Mouse (Mus musculus) lung, postnatal 10 days (tissue): ENCODE data around the gene Cd72.

Experiments
- DNase-seq: peaks from one replicate; pipeline ENCODE4 v3.0.0; 2021

Gene Cd72

DNA sequence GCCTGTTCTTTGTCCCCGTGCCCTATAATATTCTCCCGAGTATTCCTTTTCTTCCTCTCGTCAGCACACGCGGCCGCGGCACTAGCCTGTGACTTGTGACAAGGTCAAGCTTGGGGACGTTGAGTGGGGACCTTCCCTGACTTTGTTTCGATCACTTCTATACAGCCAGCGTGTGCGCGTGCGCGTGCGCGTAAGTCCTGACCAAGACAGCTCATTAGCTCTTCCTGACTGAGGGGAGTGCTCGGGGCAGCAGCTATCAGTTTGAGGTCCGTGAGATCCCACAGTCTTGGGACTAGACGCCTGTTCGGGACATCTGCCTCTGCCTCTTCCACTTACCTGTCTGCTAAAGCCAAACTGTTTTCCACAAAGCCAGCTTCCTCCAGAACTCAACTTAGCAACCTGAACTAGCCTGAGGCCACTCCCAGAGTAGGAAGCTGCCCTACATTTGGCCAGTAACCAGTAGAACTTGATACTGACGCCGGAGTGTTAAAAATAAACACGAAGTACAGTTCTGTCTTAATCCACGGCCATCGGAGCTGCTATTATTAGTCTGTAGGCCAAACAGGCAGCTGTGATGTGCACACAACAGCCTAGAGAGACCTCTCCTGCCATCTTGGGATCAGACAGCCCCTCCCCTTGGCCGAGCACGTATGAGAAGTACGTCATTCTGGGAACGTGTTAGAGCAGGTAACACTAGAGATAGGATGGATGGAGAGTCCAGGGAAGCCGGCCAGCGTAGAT is 54.9 kb downstream of the Cd72 start:
- peak; percentile 71 for DNase-seq

DNA sequence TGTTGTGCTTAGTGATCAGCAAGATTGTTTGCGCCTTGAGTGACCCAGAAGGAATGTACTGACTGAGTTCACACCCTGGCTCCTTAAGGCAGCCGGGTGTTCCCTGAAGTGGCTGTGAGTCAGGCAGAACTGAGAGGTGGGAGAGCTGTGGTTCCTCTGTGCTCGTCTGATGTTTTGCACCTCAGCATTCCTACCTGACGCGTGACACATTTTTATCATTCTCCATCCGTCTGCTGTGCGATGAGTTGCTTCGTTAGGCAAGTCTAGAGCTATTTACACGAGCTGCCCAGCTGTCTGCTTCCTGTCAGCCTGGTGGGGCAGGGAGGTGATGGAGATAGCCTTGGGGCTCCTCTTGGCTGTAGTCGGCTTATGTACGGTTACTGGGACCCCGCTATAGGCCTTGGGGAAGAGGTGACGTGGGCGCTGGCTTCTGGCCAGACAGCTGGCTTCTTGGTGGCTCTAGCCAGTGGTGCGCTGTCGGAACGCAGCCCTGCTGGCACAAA is 55.5 kb downstream of the Cd72 start:
- DNase-seq, result peak; percentile 83

DNA sequence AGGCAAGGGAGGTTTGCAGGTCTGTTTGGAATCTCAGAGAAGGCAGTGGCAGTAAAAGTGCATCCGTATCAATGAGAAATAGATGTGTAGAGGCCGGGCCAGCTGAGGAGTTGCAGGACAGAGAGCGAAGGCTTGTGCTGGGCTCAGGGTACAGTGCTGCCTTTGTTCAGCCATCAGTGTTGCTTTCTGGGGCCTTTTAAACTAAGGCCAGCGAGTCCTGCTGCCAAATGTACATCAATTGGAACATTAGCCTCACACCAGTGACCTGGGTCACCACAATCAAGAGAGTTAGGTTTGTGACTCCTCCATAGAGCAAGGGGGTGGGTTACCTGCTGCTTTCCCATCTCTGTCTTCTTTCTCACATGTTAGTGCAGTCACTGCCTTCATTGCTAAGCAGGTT is 56.4 kb downstream of the Cd72 start:
- DNase-seq, result no peak
